Mouse (Mus musculus) brain, adult 2 months (tissue): ENCODE data around the gene Slfn4.
"Not testable (repeated sequence)": the region's sequence is repeated elsewhere in the genome, so short reads cannot be mapped to it uniquely, and the experiment has no call there.

Experiments
- DNase-seq: peaks from one replicate; pipeline ENCODE4 v3.0.0; 2011; ENCODE audit warnings: low read depth, low spot score

Slfn4 gene

DNA sequence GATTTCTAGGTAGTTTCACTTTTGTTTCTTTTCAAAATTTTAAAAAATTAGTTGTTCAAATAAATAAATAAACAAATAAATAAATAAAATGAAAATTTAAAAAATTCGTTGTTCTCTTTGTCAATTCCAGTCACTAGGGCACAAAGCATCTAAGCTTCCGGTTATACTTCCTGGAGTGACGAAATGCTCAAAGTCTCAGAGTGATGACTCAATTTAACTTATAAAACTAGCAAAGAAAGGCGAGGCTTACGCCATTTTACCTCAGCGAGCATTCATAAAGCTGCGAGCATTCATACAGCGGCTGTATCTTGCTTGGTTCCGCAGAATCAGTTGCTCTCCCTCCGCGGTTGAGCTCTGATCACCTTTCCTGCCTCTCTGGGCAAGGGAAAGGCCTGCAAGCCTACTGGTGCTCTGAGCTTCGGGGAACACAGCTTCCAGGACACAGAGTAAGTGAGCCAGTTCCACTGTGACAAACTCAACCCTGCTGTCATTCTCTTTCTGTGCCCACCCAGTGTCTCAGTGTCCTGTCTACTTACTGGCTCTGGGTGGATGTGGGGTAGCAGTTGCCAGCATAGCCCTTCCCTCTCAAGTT is at the start of gene Slfn4:
Slfn4 (plus strand) TSS at position 239 of the 592 bp plus-strand sequence.
- no peak for DNase-seq

DNA sequence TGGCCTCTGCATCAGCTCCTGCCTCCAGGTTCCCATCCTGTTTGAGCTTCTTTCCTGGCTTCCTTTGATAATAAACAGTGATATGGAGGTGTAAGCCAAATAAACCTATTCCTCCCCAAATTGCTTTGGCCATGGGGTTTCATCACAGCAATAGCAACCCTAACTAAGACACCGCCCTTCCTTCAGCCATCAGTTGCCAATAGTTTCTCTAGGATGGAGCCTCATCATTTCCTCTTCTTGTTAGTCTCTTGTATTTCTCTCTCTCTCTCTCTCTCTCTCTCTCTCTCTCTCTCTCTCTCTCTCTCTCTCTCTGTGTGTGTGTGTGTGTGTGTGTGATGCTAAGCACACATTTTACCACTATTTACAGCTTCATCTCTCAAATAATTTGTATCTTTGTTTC is 49.4 kb upstream of the Slfn4 start:
- not testable (repeated sequence) for DNase-seq

- not testable (repeated sequence) for DNase-seq
Measured at GRCm38 (mm10) chr11:83137253-83137652, 37.7 kb upstream of the Slfn4 start.

DNA sequence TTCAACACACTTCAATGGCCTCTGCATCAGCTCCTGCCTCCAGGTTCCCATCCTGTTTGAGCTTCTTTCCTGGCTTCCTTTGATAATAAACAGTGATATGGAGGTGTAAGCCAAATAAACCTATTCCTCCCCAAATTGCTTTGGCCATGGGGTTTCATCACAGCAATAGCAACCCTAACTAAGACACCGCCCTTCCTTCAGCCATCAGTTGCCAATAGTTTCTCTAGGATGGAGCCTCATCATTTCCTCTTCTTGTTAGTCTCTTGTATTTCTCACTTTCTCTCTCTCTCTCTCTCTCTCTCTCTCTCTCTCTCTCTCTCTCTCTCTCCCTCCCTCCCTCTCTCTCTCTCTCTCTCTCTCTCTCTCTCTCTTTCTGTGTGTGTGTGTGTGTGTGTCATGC is 26.0 kb upstream of the Slfn4 start:
- DNase-seq, result not testable (repeated sequence)

GRCm38 (mm10) chr11:83191134-83191893 is 16.3 kb downstream of the Slfn4 start, which contains the start of gene Slfn3:
TSS of gene Slfn3 (plus strand) at chr11:83191330.
- DNase-seq, result no peak

- peak; percentile 53 for DNase-seq
Measured at GRCm38 (mm10) chr11:83192001-83192400, 17.0 kb downstream of the Slfn4 start.

- no peak for DNase-seq
Measured at GRCm38 (mm10) chr11:83205002-83205401, 30.0 kb downstream of the Slfn4 start.

GRCm38 (mm10) chr11:83216119-83216518 is 41.1 kb downstream of the Slfn4 start:
- DNase-seq, result no peak

GRCm38 (mm10) chr11:83221328-83221877 is 46.4 kb downstream of the Slfn4 start:
- no peak for DNase-seq

- peak; percentile 0 for DNase-seq
Measured at GRCm38 (mm10) chr11:83223367-83223766, 48.4 kb downstream of the Slfn4 start.

GRCm38 (mm10) chr11:83223793-83224192 is 48.8 kb downstream of the Slfn4 start:
- not testable (repeated sequence) for DNase-seq

DNA sequence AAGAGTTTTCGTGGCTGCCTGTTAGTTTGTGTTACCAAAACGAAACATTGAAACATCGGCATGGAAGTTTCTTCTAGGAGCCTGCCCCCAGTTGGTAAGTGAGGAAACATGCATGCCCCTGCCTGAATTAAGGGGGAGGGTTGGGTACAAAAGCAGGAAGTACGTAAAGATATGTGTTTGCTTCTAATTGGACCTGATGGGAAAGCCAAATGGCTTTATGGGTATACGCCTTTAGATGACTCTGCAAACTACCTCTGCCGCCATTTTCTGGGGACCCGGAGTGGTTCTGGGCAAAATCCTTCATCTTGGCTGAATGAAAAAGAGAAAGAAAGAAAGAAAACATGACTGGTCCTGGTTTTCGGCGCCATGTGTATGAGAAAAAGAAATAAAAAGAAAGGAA is 49.2 kb downstream of the Slfn4 start:
- no peak for DNase-seq

DNA sequence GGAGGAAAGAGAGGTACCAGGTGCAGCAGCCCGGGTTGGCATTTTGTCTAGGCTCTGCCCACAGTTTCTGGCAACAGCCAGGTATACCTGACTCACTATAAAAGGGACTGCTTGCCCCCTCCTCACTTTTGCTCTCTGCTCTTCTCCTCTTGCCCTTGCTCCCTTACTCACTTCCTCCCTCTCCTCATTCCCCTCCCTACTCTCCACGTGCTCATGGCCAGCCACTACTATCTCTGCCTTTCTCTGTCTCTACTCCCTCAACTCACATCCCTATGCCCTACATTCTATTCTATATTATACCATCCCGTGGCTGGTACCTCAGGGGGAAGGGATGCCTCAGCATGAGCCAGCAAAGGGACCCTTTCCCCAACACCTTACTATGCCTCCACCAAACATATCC is 49.8 kb downstream of the Slfn4 start:
- no peak for DNase-seq

DNA sequence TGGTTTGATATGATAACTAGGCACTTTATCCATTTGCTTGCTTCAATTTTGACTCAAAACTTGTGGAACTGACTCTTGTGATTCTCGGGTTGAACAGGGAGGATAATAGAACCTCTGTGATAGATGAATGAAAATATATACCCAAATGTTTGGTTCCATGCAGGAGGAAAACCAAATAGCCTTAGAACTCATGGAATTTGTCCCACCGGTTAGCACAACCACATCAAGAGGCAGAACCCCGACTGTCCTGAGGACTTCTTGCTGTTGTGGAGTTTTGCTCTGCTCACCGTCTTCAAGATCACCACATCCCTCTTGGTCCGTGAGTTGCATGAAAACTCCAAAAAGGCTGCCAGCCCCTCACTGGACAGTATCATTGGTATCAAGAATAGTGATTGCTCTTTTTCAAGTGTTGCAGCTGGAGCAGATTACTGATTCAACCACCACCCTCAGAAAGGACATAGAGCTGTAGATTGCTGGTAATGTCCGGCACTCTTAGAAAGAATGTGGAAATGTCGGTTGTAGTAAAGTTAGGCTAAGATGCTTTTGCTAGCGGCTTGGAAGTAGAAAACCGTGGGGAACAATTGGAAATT is 50.5 kb downstream of the Slfn4 start:
- no peak for DNase-seq

- DNase-seq, result no peak
Measured at GRCm38 (mm10) chr11:83227926-83228723, 53.1 kb downstream of the Slfn4 start.

DNA sequence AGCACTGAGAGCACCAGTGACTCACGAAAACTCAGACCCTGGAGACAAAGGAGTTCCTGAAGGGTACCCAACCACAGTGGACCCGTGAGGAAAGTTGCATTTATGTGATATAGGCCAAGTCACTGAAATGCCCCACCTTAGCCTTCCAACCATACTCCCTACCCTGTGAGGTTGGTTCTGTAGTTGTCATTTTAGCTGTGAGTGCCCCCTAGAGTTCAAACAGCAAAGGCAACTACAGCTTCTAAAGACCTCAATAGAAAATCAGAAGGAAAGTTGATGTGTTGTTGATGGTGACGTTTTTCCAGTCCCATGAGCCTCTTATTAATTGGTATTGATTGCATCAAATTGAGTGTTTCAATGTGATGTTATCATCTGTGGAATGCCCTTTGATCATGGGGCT is 56.0 kb downstream of the Slfn4 start:
- peak; percentile 6 for DNase-seq

DNA sequence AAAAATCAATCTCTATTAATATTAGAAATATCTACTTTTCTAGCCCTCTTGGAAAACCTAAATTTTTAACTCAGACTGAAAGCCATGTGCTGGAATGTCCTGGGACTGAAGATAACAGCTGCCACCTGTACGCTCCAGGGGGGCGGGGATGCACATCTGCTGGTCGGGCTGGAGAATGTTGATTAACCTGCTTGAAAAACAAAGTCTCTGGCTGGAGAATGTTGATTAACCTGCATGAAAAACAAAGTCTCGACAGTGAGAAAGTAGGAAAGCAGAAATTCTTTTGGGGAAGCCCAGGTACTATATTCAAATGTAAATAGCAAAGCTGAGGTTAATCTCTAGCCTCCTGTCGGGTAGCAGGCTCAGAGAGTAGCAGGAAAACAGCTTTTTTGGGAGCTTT is 58.6 kb downstream of the Slfn4 start:
- DNase-seq, result not testable (repeated sequence)

- DNase-seq, result not testable (repeated sequence)
Measured at GRCm38 (mm10) chr11:83237390-83237789, 62.4 kb downstream of the Slfn4 start.

DNA sequence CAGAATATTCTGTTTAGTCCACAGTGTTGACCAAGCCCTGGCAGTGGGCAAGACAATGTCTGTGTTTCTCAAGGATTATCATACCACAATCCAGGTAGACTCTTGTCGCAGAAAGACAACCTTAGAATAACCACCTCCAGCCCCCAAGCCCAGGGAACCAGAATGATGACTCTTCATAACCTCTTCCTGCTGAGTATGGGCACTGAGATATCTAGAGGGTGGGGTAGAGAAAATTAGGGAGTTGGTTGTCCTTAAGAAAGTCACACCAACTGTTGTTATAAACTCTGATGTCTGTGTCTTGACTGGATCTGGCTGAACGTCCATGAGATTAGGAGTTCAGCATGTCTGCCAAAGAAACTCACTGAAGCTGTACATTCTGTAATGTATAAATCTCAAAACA is 63.4 kb downstream of the Slfn4 start:
- no peak for DNase-seq

DNA sequence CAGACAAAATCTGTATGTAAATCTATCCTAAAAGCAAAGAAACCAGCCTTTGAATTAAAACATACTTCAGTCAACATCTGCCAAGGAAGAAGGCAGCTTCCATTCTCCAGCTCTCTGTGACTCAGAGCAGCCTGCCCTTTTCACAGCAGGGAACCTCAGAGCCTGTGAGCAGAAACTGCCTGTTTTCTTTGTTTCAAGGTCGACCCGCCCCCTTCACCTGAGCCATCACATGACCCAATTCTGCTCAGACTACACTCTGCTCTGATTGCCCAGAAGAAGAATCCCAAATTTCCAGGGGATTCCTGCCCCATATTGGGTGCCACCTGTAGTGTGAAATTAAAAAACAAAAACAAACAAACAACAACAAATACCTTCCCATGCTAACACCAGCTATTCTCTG is 64.8 kb downstream of the Slfn4 start:
- peak; percentile 6 for DNase-seq
